Mouse (Mus musculus): ENCODE measurements around the gene Mfsd13b. TPM values are rescaled to one million over a fixed set of nuclear protein-coding genes. Genes with fewer than 3 reads are reported as not detected.

Gene Mfsd13b
- not detected in 2 replicates for polyA plus RNA-seq (2014; fragmentation: Nextera tagmentation; extraction: Ambion mirVana)

- Histone ChIP-seq H3K9me3 (ENCODE audit: control insufficient read depth, low read length) (no peaks in the 10 kb centered on the region), H3K27ac (ENCODE audit: low read depth, low read length) (peak within 1 kb of the TSS; percentile 65; the same call in 1 of the 2 replicates), H3K4me3 (ENCODE audit: low read length) (peak within 1 kb of the TSS; percentile 93), H3K4me1 (ENCODE audit: control insufficient read depth, insufficient read depth, low read length) (peaks cover 8% of the 10 kb centered on the region; the same call in 1 of the 2 replicates), H3K9ac (ENCODE audit: low read depth, low read length) (peak within 1 kb of the TSS; percentile 80), H3K36me3 (ENCODE audit: control insufficient read depth, insufficient read depth, low read length) (no peaks in the 10 kb centered on the region), H3K4me2 (replicated peaks; ENCODE audit: low read depth, low read length) (peak within 1 kb of the TSS; percentile 78), H3K27me3 (ENCODE audit: control insufficient read depth, insufficient read depth, low read length) (no peaks in the 10 kb centered on the region)
- peak; percentile 97 for ATAC-seq (ENCODE audit: low FRiP score, low TSS enrichment)
- WGBS: under 1% methylated on average over 46 of the region's 46 CpGs
These were observed at the start of gene Mfsd13b, which contains the start of gene Cdr2 for GRCm38 (mm10) chr7:120982200-120982841. TSS of gene Mfsd13b (plus strand) at chr7:120982509. TSS of gene Cdr2 (minus strand) at chr7:120982312.

DNA sequence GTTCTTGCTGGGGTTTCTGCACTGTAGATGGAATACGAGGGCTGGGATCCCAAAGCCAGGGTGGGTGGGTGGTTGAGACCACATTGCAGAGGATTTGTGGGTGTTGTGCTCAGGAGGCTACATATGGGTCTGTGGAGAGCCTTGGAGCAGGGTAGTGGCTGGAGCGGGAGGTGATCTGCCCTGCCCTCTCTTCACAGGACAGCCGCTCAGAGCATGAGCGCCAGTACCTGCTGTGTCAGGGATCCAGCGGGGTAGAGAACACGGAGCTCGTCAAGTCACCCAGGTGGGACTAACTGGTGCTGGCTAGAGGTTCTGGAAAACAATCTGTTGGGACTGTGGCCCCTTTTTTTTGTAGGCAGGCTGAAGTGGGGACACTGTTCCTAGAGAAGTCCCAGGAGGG is 49.2 kb upstream of the Mfsd13b start:
- Histone ChIP-seq H3K27ac (ENCODE audit: low read depth, low read length) (no peak overlapping the region), H3K4me3 (ENCODE audit: low read length) (no peak overlapping the region), H3K36me3 (ENCODE audit: control insufficient read depth, insufficient read depth, low read length) (peaks cover 92% of the 10 kb centered on the region), H3K4me1 (ENCODE audit: control insufficient read depth, insufficient read depth, low read length) (no peaks in the 10 kb centered on the region), H3K9ac (ENCODE audit: low read depth, low read length) (no peak overlapping the region), H3K9me3 (ENCODE audit: control insufficient read depth, low read length) (no peaks in the 10 kb centered on the region), H3K4me2 (replicated peaks; ENCODE audit: low read depth, low read length) (no peak overlapping the region), H3K27me3 (ENCODE audit: control insufficient read depth, insufficient read depth, low read length) (no peaks in the 10 kb centered on the region)
- 83% methylated on average over 7 of the region's 7 CpGs for WGBS
- no peak for ATAC-seq (ENCODE audit: low FRiP score, low TSS enrichment)

GRCm38 (mm10) chr7:120933680-120934195 is 48.6 kb upstream of the Mfsd13b start:
- ATAC-seq (ENCODE audit: low FRiP score, low TSS enrichment): no peak
- no peaks in the 10 kb centered on the region for H3K9me3 ChIP-seq (ENCODE audit: control insufficient read depth, low read length)
- peaks cover 92% of the 10 kb centered on the region for H3K36me3 ChIP-seq (ENCODE audit: control insufficient read depth, insufficient read depth, low read length)
- H3K9ac ChIP-seq (ENCODE audit: low read depth, low read length): no peak overlapping the region
- 92% methylated on average over 5 of the region's 5 CpGs for WGBS
- H3K4me3 ChIP-seq (ENCODE audit: low read length): no peak overlapping the region
- H3K27ac ChIP-seq (ENCODE audit: low read depth, low read length): no peak overlapping the region
- no peaks in the 10 kb centered on the region for H3K27me3 ChIP-seq (ENCODE audit: control insufficient read depth, insufficient read depth, low read length)
- no peaks in the 10 kb centered on the region for H3K4me1 ChIP-seq (ENCODE audit: control insufficient read depth, insufficient read depth, low read length)
- H3K4me2 ChIP-seq (replicated peaks; ENCODE audit: low read depth, low read length): no peak overlapping the region

DNA sequence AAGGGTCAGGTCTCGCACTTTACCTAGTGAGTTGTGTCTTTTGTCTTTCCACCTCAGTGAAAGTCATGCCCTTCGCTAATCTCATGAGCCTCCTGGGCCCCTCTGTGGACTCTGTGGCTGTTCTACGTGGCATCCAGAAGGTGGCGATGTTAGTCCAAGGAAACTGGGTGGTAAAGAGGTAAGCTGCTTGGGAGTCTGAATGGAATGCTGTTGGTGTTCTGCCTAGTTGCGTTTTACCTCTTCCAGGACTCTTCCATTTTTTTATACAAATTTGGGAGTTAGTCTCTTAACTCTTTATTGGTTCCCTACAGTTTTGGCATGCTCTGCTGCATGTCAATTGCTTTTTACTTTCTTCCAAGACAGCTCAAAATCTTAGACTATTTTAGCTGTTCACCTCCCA is 47.6 kb upstream of the Mfsd13b start:
- Histone ChIP-seq H3K27ac (ENCODE audit: low read depth, low read length) (no peak overlapping the region), H3K36me3 (ENCODE audit: control insufficient read depth, insufficient read depth, low read length) (peaks cover 92% of the 10 kb centered on the region), H3K9me3 (ENCODE audit: control insufficient read depth, low read length) (no peaks in the 10 kb centered on the region), H3K9ac (ENCODE audit: low read depth, low read length) (no peak overlapping the region), H3K4me3 (ENCODE audit: low read length) (no peak overlapping the region), H3K4me2 (replicated peaks; ENCODE audit: low read depth, low read length) (no peak overlapping the region), H3K27me3 (ENCODE audit: control insufficient read depth, insufficient read depth, low read length) (no peaks in the 10 kb centered on the region), H3K4me1 (ENCODE audit: control insufficient read depth, insufficient read depth, low read length) (no peaks in the 10 kb centered on the region)
- WGBS: 38% methylated on average over 5 of the region's 5 CpGs
- ATAC-seq (ENCODE audit: low FRiP score, low TSS enrichment): peak; percentile 73; the same call in 1 of the 2 replicates

- WGBS: 94% methylated on average over 4 of the region's 4 CpGs
- Histone ChIP-seq H3K27ac (ENCODE audit: low read depth, low read length) (no peak overlapping the region), H3K9me3 (ENCODE audit: control insufficient read depth, low read length) (no peaks in the 10 kb centered on the region), H3K9ac (ENCODE audit: low read depth, low read length) (no peak overlapping the region), H3K36me3 (ENCODE audit: control insufficient read depth, insufficient read depth, low read length) (peaks cover 93% of the 10 kb centered on the region), H3K4me1 (ENCODE audit: control insufficient read depth, insufficient read depth, low read length) (no peaks in the 10 kb centered on the region), H3K4me2 (replicated peaks; ENCODE audit: low read depth, low read length) (no peak overlapping the region), H3K27me3 (ENCODE audit: control insufficient read depth, insufficient read depth, low read length) (no peaks in the 10 kb centered on the region), H3K4me3 (ENCODE audit: low read length) (no peak overlapping the region)
- no peak for ATAC-seq (ENCODE audit: low FRiP score, low TSS enrichment)
These were observed 45.8 kb upstream of the Mfsd13b start for GRCm38 (mm10) chr7:120936522-120936921.

- no peak overlapping the region for H3K27ac ChIP-seq (ENCODE audit: low read depth, low read length)
- H3K4me3 ChIP-seq (ENCODE audit: low read length): no peak overlapping the region
- H3K27me3 ChIP-seq (ENCODE audit: control insufficient read depth, insufficient read depth, low read length): no peaks in the 10 kb centered on the region
- H3K9me3 ChIP-seq (ENCODE audit: control insufficient read depth, low read length): no peaks in the 10 kb centered on the region
- no peak overlapping the region for H3K9ac ChIP-seq (ENCODE audit: low read depth, low read length)
- peaks cover 96% of the 10 kb centered on the region for H3K36me3 ChIP-seq (ENCODE audit: control insufficient read depth, insufficient read depth, low read length)
- H3K4me1 ChIP-seq (ENCODE audit: control insufficient read depth, insufficient read depth, low read length): no peaks in the 10 kb centered on the region
- ATAC-seq (ENCODE audit: low FRiP score, low TSS enrichment): no peak
- no peak overlapping the region for H3K4me2 ChIP-seq (replicated peaks; ENCODE audit: low read depth, low read length)
- WGBS: 85% methylated on average over 9 of the region's 9 CpGs
These were observed 44.1 kb upstream of the Mfsd13b start for GRCm38 (mm10) chr7:120938206-120938605.

- H3K4me3 ChIP-seq (ENCODE audit: low read length): no peak overlapping the region
- H3K4me1 ChIP-seq (ENCODE audit: control insufficient read depth, insufficient read depth, low read length): no peaks in the 10 kb centered on the region
- ATAC-seq (ENCODE audit: low FRiP score, low TSS enrichment): no peak
- H3K4me2 ChIP-seq (replicated peaks; ENCODE audit: low read depth, low read length): no peak overlapping the region
- no peaks in the 10 kb centered on the region for H3K9me3 ChIP-seq (ENCODE audit: control insufficient read depth, low read length)
- H3K27me3 ChIP-seq (ENCODE audit: control insufficient read depth, insufficient read depth, low read length): no peaks in the 10 kb centered on the region
- no peak overlapping the region for H3K27ac ChIP-seq (ENCODE audit: low read depth, low read length)
- H3K36me3 ChIP-seq (ENCODE audit: control insufficient read depth, insufficient read depth, low read length): peaks cover 95% of the 10 kb centered on the region
- 95% methylated on average over 12 of the region's 12 CpGs for WGBS
- no peak overlapping the region for H3K9ac ChIP-seq (ENCODE audit: low read depth, low read length)
These were observed 42.0 kb upstream of the Mfsd13b start for GRCm38 (mm10) chr7:120940343-120940742.

DNA sequence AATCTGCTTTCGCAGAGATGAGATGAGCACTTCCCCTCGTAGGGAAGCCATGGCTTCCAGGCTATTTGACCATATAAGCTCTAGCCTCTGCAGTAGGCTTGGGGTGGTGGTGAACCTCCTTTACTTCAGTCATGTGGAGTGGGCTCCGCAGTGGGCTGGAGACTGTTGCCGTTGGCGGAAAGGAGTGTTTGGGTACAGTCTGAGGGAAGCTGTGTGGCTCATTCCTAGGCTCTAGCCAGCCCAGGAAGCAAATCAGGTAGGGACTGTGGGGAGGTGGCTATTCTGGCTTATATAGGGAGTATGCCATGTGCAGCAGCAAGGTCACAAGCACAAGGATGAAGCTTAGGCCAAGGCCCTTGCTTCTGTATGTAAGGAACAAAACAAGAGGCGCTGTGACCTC is 41.1 kb upstream of the Mfsd13b start:
- Histone ChIP-seq H3K9me3 (ENCODE audit: control insufficient read depth, low read length) (no peaks in the 10 kb centered on the region), H3K4me3 (ENCODE audit: low read length) (no peak overlapping the region), H3K27me3 (ENCODE audit: control insufficient read depth, insufficient read depth, low read length) (no peaks in the 10 kb centered on the region), H3K9ac (ENCODE audit: low read depth, low read length) (no peak overlapping the region), H3K36me3 (ENCODE audit: control insufficient read depth, insufficient read depth, low read length) (peaks cover 93% of the 10 kb centered on the region), H3K4me2 (replicated peaks; ENCODE audit: low read depth, low read length) (no peak overlapping the region), H3K27ac (ENCODE audit: low read depth, low read length) (no peak overlapping the region), H3K4me1 (ENCODE audit: control insufficient read depth, insufficient read depth, low read length) (no peaks in the 10 kb centered on the region)
- no peak for ATAC-seq (ENCODE audit: low FRiP score, low TSS enrichment)
- 95% methylated on average over 6 of the region's 6 CpGs for WGBS

GRCm38 (mm10) chr7:120942506-120942905 is 39.8 kb upstream of the Mfsd13b start:
- Histone ChIP-seq H3K36me3 (ENCODE audit: control insufficient read depth, insufficient read depth, low read length) (peaks cover 86% of the 10 kb centered on the region), H3K27me3 (ENCODE audit: control insufficient read depth, insufficient read depth, low read length) (no peaks in the 10 kb centered on the region), H3K4me1 (ENCODE audit: control insufficient read depth, insufficient read depth, low read length) (no peaks in the 10 kb centered on the region), H3K4me2 (replicated peaks; ENCODE audit: low read depth, low read length) (no peak overlapping the region), H3K4me3 (ENCODE audit: low read length) (no peak overlapping the region), H3K27ac (ENCODE audit: low read depth, low read length) (no peak overlapping the region), H3K9ac (ENCODE audit: low read depth, low read length) (no peak overlapping the region), H3K9me3 (ENCODE audit: control insufficient read depth, low read length) (no peaks in the 10 kb centered on the region)
- ATAC-seq (ENCODE audit: low FRiP score, low TSS enrichment): no peak
- 89% methylated on average over 1 of the region's 1 CpGs for WGBS

Measured in kidney, embryonic 14.5 days (tissue).